Mouse (Mus musculus) testis, postnatal 10 days (tissue): Measurements from ENCODE around the gene Add3.

Experiments used
- DNase-seq: peaks from one replicate; pipeline ENCODE4 v3.0.0; 2021; ENCODE audit warnings: low spot score

Add3 gene

DNA sequence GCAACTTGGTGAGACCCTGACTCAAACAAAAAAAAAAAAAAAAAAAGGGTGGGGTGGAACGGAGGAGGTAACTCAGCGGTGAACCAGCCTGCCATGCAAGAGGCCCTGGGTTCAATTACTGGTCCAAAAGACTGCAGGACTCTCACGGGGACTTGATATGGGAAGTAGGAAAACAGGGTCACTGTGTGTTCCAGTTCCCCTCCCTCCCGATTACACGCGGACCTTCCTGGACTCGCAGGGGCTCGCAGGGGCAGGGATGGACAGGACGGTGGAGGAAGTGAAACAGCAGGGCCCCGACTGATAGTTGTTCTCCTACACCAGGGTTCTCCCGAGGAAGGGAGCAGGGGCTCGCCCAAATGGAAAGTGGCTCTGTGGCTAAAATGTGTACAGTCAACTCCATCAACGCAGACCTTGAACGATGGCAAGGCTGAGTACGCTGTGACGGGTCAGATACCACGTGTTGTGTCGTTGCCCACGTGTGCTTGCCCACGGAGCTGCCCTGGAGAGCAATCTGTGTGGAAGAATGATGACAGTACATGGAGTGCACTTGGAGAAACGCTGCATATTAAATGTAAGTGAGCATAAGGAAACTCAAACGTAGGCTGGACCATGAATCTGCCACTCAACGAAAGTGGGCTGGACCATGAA lies 133.7 kb downstream of the Add3 start:
- DNase-seq: no peak

DNA sequence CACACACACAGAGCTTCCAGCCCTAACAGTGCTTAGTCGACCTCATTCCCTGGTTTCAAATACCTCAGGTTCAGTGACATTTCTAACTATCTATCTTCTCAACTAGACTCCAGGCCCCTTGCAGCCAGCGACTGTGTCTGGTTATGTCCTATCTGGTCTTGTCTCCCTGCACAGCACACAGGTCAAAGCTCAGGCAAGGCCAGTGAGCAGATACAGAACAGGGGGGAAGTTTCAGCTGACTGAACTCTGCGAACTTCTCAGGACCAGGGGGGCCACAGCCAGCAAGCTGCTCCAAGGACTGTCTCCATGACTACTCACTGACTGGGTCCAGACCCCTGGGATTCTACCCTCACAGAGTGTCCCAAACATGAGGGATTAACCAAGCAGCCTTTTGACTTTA lies 135.0 kb downstream of the Add3 start:
- no peak for DNase-seq

DNA sequence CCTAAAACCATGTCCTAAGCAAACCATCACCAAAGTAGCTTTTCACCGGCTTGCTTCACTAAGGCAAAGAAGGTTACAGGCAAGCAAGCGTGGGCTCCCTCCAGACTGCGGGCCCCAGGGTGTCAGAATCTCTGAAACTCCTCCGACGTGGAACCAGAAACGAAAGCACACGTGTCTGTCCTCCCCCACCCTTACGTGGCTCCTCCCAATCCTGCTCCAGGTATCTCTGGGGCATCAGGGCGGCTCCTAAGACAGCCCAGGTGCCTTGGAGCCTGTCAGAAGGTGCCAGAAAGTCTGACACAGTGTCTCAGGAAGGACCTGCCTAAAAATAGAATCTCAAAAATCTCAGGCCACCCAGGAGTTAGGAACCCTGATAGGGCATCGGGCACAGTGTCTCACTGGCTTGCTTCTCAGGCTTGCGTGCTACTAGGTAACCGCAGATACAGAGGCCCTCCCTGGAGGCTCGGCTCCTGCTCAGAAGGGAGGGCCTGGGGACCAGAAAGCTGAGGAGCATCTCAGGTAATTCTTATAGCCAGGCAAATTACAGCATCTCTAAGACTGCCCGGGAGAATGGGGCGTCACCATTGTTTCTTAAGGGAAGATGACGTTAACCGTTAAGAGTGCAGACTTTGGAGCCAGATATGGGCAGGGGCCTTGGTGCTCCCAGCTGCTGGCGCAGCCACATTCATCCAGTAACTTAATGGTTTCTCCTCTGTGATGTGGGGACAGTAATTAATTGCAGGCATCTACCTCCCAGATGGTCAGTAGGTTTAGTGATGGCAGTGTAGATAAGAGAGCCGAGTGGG lies 136.9 kb downstream of the Add3 start:
- no peak for DNase-seq

DNA sequence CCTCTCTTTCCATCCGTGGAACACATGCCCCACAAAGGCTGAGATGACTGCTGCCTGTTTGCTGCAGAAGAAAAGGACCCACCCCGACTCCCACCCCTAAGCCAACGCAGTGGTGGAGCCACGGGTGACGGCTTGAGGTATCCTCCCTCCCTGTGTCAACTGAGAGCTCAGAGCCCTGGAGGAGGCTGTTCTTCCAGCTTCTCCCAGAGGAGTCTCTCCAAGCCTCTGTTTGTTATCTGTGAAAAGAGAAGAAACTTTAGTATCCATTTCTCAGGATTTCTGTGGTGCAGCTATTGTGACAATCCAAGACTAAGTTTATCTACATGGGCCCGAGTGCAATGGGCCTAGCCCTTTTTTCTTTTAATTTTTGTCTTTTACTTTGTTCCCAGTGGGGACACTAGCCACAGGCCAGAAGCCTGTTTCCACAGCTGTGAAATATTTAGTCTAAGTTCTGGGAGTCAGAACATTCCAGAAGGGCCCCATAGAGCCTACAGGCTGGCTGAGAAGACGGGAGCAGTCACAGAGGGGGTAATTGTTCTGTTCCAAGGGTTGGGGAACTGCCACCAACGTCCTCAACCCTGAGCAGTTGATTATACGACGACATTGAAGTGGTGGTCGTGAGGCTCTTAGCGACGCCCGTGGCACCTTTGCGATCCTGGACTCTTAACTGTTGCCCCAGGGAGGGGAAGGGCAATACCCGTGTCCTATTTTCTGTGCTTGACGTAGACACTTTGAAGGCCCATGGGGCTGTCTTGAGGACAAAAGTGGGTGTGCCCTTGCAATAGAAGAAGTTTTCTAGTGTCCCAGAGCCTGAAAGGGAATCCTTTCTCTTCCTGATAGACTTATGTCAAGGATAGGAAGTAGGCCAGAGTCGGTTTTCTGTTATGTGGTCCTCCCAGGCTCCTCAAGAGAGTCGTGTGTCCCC lies 138.5 kb downstream of the Add3 start:
- DNase-seq: no peak

DNA sequence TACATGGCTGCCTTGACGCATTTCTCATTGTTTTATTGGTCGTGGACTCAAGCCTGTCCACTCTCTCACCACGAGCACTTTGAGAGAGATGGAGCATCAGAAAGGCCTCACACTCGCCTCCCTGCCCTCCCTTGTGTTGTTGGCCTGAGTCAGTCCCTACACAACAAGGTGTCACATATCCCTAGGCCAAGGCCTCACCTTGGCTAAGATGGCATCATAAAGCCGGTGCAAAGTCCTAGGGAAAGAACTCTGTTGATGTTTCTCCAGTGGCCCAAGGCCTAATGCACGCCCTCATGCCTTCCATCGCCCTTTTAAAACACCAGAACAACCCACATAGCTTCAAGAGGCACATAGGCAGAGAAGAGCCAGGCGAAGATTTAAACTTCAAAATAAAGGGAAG lies 140.0 kb downstream of the Add3 start:
- no peak for DNase-seq

DNA sequence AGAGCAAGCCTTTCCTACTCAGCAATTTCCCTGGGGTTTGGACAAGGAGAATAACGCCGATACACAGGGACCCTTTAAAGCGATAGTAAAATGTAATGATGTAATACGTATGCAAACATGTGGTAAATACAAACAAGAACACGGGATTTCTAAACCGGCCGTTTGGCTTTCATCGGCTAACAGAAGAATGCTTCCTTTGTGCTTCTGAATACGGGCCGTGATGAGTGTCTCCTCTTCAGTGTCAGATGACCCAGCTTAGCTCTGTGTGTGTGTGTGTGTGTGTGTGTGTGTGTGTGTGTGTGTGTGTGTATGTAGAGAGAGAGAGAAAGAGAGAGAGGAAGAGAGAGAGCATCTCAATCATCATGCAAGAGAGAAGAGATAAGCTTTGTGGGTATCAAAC lies 142.3 kb downstream of the Add3 start:
- no peak for DNase-seq

DNA sequence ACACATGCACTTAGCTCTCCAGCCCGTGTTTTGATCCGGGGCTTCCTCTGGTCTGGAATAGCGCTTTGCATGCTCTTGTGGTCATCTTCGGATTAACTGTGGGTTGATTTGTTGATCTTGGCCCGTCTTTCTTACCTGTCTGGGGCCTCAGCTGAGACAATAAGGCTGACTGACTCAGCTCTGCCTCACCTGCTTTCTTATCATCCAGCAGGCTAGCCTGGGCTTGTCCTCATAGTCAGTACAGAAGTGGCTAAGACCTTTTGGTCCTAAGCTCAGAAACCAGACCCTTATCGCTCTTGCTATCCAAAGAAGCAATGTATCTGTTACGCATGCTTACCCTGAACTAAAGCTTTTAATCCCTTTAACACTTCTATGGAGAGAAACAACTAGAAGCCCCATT lies 143.5 kb downstream of the Add3 start:
- DNase-seq: no peak

DNA sequence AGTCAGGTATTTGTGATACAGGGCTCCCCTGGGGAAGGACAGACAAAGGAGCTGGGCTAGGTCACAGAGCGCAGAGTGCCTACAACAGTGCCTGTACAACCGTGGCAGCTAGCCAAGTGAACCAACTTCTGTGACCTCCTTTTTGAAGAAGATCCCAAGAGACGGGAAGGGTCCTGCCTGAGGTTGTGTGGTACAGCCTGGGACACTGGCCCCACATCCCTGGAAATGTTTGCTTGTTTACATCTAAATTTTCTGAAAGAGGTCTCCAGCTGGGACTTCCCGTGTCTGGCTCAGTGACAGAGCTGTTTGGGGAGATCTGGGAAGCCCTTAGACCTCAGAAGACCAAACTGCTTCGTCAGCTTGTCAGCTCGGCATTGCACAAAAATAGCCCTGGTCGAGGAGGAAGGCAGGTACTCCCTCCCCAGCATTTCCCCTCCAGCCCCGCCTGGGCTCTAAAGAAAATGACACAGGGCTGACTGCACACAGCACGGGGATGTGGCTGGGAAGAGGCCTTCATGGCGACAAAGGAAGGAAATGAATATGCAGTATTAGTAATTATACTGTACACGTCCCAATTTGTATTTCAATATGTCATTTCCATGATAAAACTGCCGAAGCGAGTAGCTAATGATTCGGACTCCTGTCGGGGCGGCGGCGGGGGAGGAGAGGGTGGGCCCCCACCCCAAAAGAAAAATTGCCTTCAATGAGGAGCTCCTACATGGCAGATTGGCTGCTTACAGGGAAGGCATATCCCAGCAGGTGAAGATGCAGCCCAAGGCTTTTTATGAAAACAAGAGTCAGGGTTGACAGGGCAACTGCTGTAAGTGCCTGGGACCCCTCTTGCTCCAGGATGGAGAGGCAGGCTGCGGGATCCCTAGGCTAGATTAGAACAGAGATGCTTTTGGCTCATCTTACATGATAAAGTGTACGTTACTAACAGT lies 144.3 kb downstream of the Add3 start:
- no peak for DNase-seq

DNA sequence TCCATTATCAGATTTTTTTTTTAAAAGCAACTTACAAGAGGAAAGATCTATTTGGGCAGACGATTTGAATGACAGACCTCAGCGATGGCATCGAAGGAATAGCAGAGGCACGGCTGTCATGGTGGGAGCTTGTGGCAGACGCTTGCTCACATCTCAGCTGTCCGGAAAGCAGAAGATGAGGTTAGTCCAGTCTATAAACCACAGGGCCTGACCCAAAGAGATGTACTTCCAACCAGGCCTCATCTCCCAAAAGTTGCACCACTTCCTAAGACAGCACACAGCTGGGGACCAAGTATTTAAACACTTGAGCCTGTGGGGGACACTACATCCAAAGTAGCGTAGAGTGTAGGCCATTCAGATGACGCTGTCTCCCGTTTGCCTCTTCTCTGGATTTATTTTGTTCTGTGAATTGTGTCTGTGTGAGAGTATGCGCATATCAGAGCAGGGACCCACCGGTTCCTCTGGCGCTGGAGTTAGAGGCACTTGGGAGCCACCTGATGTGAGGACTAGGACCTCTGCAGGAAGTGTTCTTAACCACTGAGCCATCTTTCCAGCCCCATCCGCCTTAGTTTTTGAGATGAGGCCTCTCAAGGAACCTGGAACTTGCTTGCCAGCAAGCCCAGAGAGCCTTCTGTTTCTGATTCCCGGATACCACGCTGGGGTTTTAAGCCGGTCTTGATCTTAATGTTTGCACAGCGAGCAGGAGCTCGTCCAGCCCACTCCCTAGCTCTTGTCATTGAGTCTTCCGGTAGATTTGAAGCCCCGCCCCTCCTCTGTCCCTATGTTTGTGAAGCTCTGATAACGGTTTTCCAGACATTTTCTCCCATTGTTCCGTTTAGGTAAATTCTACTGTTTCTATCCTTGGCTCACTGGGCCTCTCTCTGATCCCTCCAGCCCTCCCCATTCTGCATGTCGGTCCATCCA lies 156.3 kb downstream of the Add3 start:
- no peak for DNase-seq
